Mouse (Mus musculus) forebrain, embryonic 13.5 days (tissue): ENCODE data around the gene Plcxd1. TPM values are rescaled to one million over a fixed set of nuclear protein-coding genes. Genes with fewer than 3 reads are reported as not detected.

ENCODE experiments used
- ATAC-seq: fragments of 200-750 bp; cut with Nextera tagmentation; 2 replicates; pipeline ENCODE4 v1.8.0; 2017
- H3K27ac ChIP-seq: fragments of 300-500 bp; sonication (generic); 2 replicates; pipeline ENCODE4 v1.5.1; 2015; ENCODE audit warnings: inconsistent platforms, mild to moderate bottlenecking, moderate library complexity
- H3K27me3 ChIP-seq: fragments of 300-500 bp; sonication (generic); 2 replicates; pipeline ENCODE4 v1.6.1; 2015; ENCODE audit warnings: mild to moderate bottlenecking, inconsistent platforms
- H3K36me3 ChIP-seq: fragments of 300-500 bp; sonication (generic); 2 replicates; pipeline ENCODE4 v1.6.1; 2015; ENCODE audit warnings: mild to moderate bottlenecking, inconsistent platforms; ENCODE audit not compliant: poor library complexity, severe bottlenecking
- H3K4me1 ChIP-seq: fragments of 300-500 bp; sonication (generic); 2 replicates; pipeline ENCODE4 v1.6.1; 2015; ENCODE audit warnings: inconsistent platforms
- H3K4me2 ChIP-seq: fragments of 300-500 bp; sonication (generic); 2 replicates; pipeline ENCODE4 v1.6.1; 2015; ENCODE audit warnings: inconsistent platforms, mild to moderate bottlenecking, moderate library complexity
- H3K4me3 ChIP-seq: fragments of 300-500 bp; sonication (generic); 2 replicates; pipeline ENCODE4 v1.5.1; 2015; ENCODE audit warnings: mild to moderate bottlenecking, inconsistent platforms
- H3K9ac ChIP-seq: fragments of 300-500 bp; sonication (generic); 2 replicates; pipeline ENCODE4 v1.6.1; 2015; ENCODE audit warnings: mild to moderate bottlenecking, inconsistent platforms
- H3K9me3 ChIP-seq: fragments of 300-500 bp; sonication (generic); replicated peaks from 2 replicates; pipeline ENCODE4 v1.6.1; 2016; ENCODE audit warnings: inconsistent platforms
- WGBS: fragments of 180-500 bp; shearing (Covaris S2); methylation state at CpG from one replicate; pipeline ENCODE4 v1.1.7; 2015; 5-methylcytosine and 5-hydroxymethylcytosine counted together
- polyA plus RNA-seq: library from polyadenylated mRNA; unstranded; fragments of >200 nt; fragmentation: Nextera tagmentation; extraction: Ambion mirVana; gene quantifications from 2 replicates; pipeline ENCODE4 v1.2.1, GENCODE M21; 2015

Gene Plcxd1
- polyA plus RNA-seq, 1 experiment from 2014 or later: 1.6 TPM

GRCm38 (mm10) chr5:110101716-110102347 is 2.1 kb downstream of the Plcxd1 start:
- Histone ChIP-seq H3K36me3 (peaks cover 44% of the 10 kb centered on the region), H3K4me2 (peak overlapping the region; percentile 68), H3K9ac (peak overlapping the region; percentile 50; the same call in 1 of the 2 replicates), H3K9me3 (no peaks in the 10 kb centered on the region), H3K27me3 (peaks cover 11% of the 10 kb centered on the region; the same call in 1 of the 2 replicates), H3K4me1 (peaks cover 32% of the 10 kb centered on the region), H3K27ac (no peak overlapping the region), H3K4me3 (peak overlapping the region; percentile 35)
- 20% methylated on average over 34 of the region's 34 CpGs for WGBS
- ATAC-seq: peak; percentile 54

GRCm38 (mm10) chr5:110102429-110102828 is 2.7 kb downstream of the Plcxd1 start:
- Histone ChIP-seq H3K27me3 (peaks cover 11% of the 10 kb centered on the region; the same call in 1 of the 2 replicates), H3K4me1 (peaks cover 36% of the 10 kb centered on the region), H3K9ac (no peak overlapping the region), H3K27ac (no peak overlapping the region), H3K4me2 (no peak overlapping the region), H3K36me3 (peaks cover 44% of the 10 kb centered on the region), H3K4me3 (no peak overlapping the region), H3K9me3 (no peaks in the 10 kb centered on the region)
- WGBS: 91% methylated on average over 13 of the region's 13 CpGs
- no peak for ATAC-seq

DNA sequence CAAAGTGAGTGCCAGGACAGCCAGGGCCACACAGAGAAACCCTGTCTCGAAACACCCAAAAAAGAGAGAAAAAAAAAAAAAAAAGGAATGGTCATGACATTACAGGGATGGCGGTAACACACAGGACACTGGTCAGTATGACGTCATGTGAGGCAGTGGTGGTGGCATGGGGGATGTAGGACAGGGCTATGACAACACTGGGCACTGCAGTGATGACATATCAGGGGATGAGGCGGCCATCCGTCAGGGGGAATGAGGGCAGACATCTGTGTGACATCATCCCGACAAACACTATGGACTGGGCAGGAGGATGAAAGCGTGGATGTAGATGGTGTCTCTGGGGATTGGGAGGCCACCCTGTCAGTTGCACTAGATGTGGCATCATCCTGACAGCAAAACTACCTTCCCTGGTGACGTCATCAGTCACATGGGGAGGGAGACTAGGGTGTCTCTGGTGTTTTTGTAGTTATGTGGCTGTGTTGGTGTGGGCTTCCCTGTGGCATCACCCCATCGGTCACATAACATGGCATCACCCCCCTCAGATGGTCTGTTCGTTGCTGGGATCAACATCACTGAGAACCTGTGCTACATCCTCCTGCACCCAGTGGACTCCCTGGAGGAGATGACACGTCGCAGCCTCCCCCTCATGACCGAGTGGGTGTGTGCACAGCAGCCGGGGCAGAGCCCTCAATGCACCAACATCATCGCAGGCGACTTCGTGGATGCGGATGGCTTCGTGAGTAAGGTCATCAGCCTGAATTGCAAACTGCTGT is 3.3 kb downstream of the Plcxd1 start:
- Histone ChIP-seq H3K27ac (no peak overlapping the region), H3K4me1 (peaks cover 36% of the 10 kb centered on the region), H3K4me3 (no peak overlapping the region), H3K9ac (no peak overlapping the region), H3K36me3 (peaks cover 44% of the 10 kb centered on the region), H3K4me2 (no peak overlapping the region), H3K9me3 (no peaks in the 10 kb centered on the region), H3K27me3 (peaks cover 11% of the 10 kb centered on the region; the same call in 1 of the 2 replicates)
- no peak for ATAC-seq
- 94% methylated on average over 19 of the region's 19 CpGs for WGBS

GRCm38 (mm10) chr5:110103901-110104615 is 4.3 kb downstream of the Plcxd1 start:
- no peak overlapping the region for H3K4me2 ChIP-seq
- no peak overlapping the region for H3K27ac ChIP-seq
- H3K27me3 ChIP-seq: peaks cover 11% of the 10 kb centered on the region; the same call in 1 of the 2 replicates
- no peak for ATAC-seq
- no peak overlapping the region for H3K9ac ChIP-seq
- WGBS: 95% methylated on average over 27 of the region's 27 CpGs
- H3K9me3 ChIP-seq: no peaks in the 10 kb centered on the region
- no peak overlapping the region for H3K4me3 ChIP-seq
- H3K4me1 ChIP-seq: peaks cover 36% of the 10 kb centered on the region
- peaks cover 44% of the 10 kb centered on the region for H3K36me3 ChIP-seq

DNA sequence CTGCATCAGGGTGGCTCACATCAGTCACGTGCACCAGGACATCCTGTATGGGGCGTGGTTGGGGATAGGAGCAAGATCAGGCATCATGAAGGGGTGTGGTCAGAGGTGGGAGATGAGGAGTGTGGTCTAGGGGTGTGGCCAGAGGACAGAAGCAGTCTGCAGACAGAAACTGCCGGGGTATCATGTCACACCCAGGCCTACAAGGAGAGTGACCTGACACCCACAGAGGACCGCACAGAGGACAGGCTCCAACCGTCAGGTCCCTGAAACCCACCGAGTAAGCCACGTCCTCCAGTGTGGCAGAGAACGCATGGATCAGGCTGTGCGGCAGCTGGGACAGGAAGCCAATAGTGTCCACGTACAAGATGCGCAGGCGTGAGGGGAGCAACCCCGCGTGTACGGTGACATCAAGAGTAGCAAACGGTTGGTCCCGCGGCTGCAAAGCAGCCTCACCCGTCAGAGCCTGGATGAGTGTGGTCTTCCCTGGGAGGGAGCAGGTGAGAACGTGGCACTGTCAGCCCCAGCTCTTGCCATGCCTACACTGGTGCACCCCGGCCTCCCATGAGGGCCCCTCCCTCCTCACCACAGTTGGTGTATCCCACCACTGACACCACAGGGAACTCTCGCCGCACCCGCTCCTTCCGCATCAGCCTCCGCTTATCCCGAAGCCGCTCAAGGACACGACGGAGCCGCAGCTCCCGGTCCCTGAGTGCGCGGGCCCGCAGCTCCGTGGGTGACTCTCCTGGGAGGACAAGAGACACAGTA is 5.0 kb downstream of the Plcxd1 start:
- ATAC-seq: no peak
- 95% methylated on average over 36 of the region's 36 CpGs for WGBS
- no peak overlapping the region for H3K9ac ChIP-seq
- no peak overlapping the region for H3K4me3 ChIP-seq
- no peak overlapping the region for H3K4me2 ChIP-seq
- H3K27me3 ChIP-seq: peaks cover 11% of the 10 kb centered on the region; the same call in 1 of the 2 replicates
- H3K4me1 ChIP-seq: peaks cover 32% of the 10 kb centered on the region
- H3K36me3 ChIP-seq: peaks cover 44% of the 10 kb centered on the region
- no peaks in the 10 kb centered on the region for H3K9me3 ChIP-seq
- H3K27ac ChIP-seq: no peak overlapping the region

DNA sequence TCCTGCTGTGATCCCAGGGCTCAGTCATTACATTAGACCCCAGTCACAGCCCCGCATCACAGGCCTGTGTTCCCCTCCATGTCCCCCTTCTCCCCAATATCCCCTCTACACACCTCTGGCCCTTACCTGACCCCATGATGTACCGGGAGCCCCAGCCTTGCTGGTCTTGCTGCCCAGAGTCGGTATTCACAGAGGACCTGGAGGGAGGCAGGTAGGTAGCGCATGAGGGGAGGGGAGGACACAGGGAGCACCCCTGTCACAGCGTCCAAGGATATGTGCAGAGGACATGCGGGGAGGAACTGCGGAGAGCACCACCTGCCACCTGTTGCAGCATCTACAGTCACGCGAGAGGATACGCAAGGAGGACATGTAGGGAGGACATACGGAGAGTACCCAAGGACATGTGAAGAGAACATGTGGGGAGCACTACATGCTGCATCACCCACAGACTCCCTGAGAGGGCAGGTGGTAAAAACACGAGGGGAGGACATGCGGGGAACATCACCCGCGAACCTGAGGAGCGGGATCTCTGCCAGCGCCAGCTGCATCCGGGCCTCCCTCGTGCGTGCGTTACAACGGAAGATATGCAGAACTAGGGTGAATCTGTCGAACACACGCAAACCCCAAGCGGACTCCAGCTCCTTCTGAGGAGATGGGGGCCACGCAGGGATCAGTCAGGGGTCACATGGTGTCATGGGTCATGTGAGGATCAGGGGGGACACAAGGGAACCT is 6.5 kb downstream of the Plcxd1 start:
- peak overlapping the region; percentile 81; the same call in 1 of the 2 replicates for H3K9ac ChIP-seq

DNA sequence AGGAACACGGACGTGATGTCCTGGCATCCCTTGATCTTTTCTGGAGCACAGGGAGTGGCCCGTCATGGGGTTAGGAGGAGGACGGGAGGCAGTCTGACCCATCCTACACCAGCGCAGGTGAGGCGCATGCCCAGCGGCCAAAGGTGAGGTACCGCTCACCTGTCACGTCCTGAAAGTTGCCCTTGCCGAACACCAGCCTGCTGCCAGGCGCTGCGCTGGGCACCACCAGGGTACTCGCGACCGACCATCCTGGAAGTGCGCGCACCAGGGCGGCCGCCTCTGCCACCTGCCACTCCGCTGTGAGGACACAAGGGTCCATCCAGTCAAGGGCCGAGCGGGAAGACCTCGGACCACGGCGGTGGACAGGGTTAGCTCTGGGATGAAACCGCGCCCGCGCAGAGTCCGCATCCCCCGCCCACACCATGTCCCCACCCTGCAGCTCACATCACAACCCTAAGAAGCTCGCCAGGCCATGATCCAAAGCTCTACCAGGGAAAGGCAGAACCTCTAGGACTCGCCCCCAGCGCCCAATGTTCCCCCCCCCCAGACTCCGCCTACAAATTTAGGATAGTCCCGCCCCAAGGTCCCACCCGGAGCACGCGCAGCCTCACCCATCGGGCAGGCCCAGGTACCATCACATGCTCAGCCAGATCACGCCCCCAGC is 7.3 kb downstream of the Plcxd1 start:
- Histone ChIP-seq H3K36me3 (peaks cover 49% of the 10 kb centered on the region), H3K4me1 (peaks cover 23% of the 10 kb centered on the region), H3K9me3 (no peaks in the 10 kb centered on the region), H3K27me3 (no peaks in the 10 kb centered on the region), H3K9ac (peak overlapping the region; percentile 81), H3K4me3 (peak overlapping the region; percentile 80), H3K27ac (peak overlapping the region; percentile 94), H3K4me2 (peak overlapping the region; percentile 90)
- WGBS: 15% methylated on average over 39 of the region's 41 CpGs
- ATAC-seq: peak; percentile 12

More for the DNA sequence above, 6.5 kb downstream of the Plcxd1 start:
- no peak for ATAC-seq
- Histone ChIP-seq H3K4me1 (peaks cover 30% of the 10 kb centered on the region), H3K4me2 (peak overlapping the region; percentile 90), H3K4me3 (peak overlapping the region; percentile 80), H3K27me3 (no peaks in the 10 kb centered on the region), H3K9me3 (no peaks in the 10 kb centered on the region), H3K36me3 (peaks cover 44% of the 10 kb centered on the region), H3K27ac (no peak overlapping the region)
- 96% methylated on average over 26 of the region's 26 CpGs for WGBS

GRCm38 (mm10) chr5:110107581-110108304 is 8.0 kb downstream of the Plcxd1 start, which contains the start of gene Gtpbp6:
Gtpbp6 (minus strand) TSS chr5:110108197.
- H3K4me2 ChIP-seq: peak within 1 kb of the TSS; percentile 90
- ATAC-seq: peak; percentile 79
- under 1% methylated on average over 71 of the region's 71 CpGs for WGBS
- no peaks in the 10 kb centered on the region for H3K9me3 ChIP-seq
- no peaks in the 10 kb centered on the region for H3K27me3 ChIP-seq
- peaks cover 48% of the 10 kb centered on the region for H3K36me3 ChIP-seq
- peak within 1 kb of the TSS; percentile 81 for H3K9ac ChIP-seq
- H3K4me1 ChIP-seq: peaks cover 21% of the 10 kb centered on the region
- H3K27ac ChIP-seq: peak within 1 kb of the TSS; percentile 94
- peak within 1 kb of the TSS; percentile 80 for H3K4me3 ChIP-seq

DNA sequence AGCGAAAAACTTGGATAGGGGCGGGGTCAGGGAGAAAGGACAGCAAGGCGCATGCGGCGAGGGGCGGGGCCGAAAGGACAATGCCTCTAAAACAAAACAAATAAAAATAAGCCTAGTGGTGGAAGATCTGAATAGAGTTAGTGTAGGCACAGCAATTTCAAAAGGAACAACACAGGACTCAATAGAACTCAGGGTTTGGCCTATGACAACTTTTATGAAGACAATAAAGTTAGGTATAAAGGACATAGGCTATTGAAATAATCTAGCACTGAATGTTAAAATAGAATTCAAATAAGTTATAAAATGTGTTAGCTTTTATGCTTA is 8.5 kb downstream of the Plcxd1 start:
- Histone ChIP-seq H3K27me3 (no peaks in the 10 kb centered on the region), H3K9me3 (no peaks in the 10 kb centered on the region), H3K4me2 (peak overlapping the region; percentile 90), H3K27ac (0 out of 2 replicates have a peak overlapping the region, but pooled peaks have one; percentile 94), H3K4me1 (peaks cover 21% of the 10 kb centered on the region), H3K9ac (no peak overlapping the region), H3K36me3 (peaks cover 48% of the 10 kb centered on the region), H3K4me3 (peak overlapping the region; percentile 80)
- 0% methylated on average over 7 of the region's 7 CpGs for WGBS
- no peak for ATAC-seq

- H3K9me3 ChIP-seq: no peaks in the 10 kb centered on the region
- peak within 1 kb of the TSS; percentile 76 for H3K9ac ChIP-seq
- H3K4me1 ChIP-seq: peaks cover 21% of the 10 kb centered on the region
- WGBS: under 1% methylated on average over 12 of the region's 12 CpGs
- H3K4me2 ChIP-seq: peak within 1 kb of the TSS; percentile 75
- peak within 1 kb of the TSS; percentile 63 for H3K4me3 ChIP-seq
- peak within 1 kb of the TSS; percentile 94 for H3K27ac ChIP-seq
- peak; percentile 80 for ATAC-seq
- no peaks in the 10 kb centered on the region for H3K27me3 ChIP-seq
- peaks cover 44% of the 10 kb centered on the region for H3K36me3 ChIP-seq
These were observed 10.2 kb downstream of the Plcxd1 start, which contains the start of gene Zfp605 for GRCm38 (mm10) chr5:110109991-110110441. Zfp605 (plus strand) TSS chr5:110110092.
